Mouse (Mus musculus): ENCODE measurements around the gene Ccl25. TPM values are rescaled to one million over a fixed set of nuclear protein-coding genes. Genes with fewer than 3 reads are reported as not detected.

The Ccl25 gene
- polyA plus RNA-seq, 1 experiment = 3.3 TPM

GRCm38 (mm10) chr8:4314852-4315251, 10.2 kb upstream of the Ccl25 start:
- Histone ChIP-seq H3K9me3 (no peaks in the 10 kb centered on the region), H3K4me1 (peaks cover 96% of the 10 kb centered on the region), H3K36me3 (replicated peaks; ENCODE audit: low read length) (peaks cover 42% of the 10 kb centered on the region), H3K27me3 (replicated peaks) (no peaks in the 10 kb centered on the region), H3K4me3 (replicated peaks) (no peak overlapping the region)
- TF ChIP-seq GATA1 (IDR thresholded peaks at IDR 0.05; ENCODE audit: borderline replicate concordance, low read length) (no peak), FLI1 (IDR thresholded peaks at IDR 0.05; ENCODE audit: low read length) (no peak)

- no peaks in the 10 kb centered on the region for H3K27me3 ChIP-seq (replicated peaks)
- TF ChIP-seq FLI1 (IDR thresholded peaks at IDR 0.05; ENCODE audit: low read length) (no peak), GATA1 (IDR thresholded peaks at IDR 0.05; ENCODE audit: borderline replicate concordance, low read length) (no peak)
- peaks cover 51% of the 10 kb centered on the region for H3K36me3 ChIP-seq (replicated peaks; ENCODE audit: low read length)
- peaks cover 96% of the 10 kb centered on the region for H3K4me1 ChIP-seq
- peak overlapping the region; percentile 25 for H3K4me3 ChIP-seq (replicated peaks)
- H3K9me3 ChIP-seq = no peaks in the 10 kb centered on the region
Observed at GRCm38 (mm10) chr8:4318124-4318523, 6.9 kb upstream of the Ccl25 start.

DNA sequence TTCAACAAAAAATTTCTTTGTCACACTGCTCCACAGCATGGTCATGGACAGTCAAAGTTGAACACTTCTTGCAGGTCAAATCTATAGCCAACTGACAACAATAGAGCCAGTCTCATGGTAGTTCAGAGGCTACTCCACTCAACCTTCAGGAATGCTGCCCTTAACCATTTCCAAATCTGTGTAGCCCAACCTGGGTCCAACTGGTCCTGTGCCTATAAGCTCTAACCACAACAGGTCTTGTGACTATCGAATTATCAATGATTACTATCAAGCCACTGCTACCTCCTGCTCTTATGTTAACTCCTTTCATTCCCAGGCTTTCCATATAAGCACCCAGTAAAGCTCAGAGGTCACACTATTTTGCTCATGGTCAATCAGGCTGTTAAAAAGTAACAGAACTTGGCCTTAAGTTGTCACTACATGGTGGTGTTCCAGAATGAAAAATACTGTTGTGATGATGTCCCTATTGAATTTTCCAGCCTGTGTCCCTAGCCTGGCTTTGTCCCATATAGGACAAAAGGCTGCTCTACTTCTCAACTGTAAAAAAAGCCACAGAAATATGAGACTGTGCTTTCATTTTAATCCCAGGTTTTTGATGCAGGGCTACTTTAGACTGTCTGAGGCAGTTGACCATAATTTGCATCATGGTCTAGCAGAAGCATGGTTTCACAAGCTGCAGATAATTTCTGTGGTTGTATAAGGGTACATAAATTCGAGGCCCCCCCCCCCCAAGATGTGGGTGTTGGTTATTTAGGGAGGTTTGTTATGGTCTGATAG, 6.0 kb upstream of the Ccl25 start:
- Histone ChIP-seq H3K36me3 (replicated peaks; ENCODE audit: low read length) (peaks cover 51% of the 10 kb centered on the region), H3K27me3 (replicated peaks) (no peaks in the 10 kb centered on the region), H3K4me3 (replicated peaks) (peak overlapping the region; percentile 50), H3K9me3 (no peaks in the 10 kb centered on the region), H3K4me1 (peaks cover 96% of the 10 kb centered on the region)
- TF ChIP-seq GATA1 (IDR thresholded peaks at IDR 0.05; ENCODE audit: borderline replicate concordance, low read length) (no peak), FLI1 (IDR thresholded peaks at IDR 0.05; ENCODE audit: low read length) (no peak)

- Histone ChIP-seq H3K4me3 (replicated peaks) (no peak overlapping the region), H3K36me3 (replicated peaks; ENCODE audit: low read length) (peaks cover 51% of the 10 kb centered on the region), H3K27me3 (replicated peaks) (no peaks in the 10 kb centered on the region), H3K4me1 (peaks cover 92% of the 10 kb centered on the region), H3K9me3 (no peaks in the 10 kb centered on the region)
- TF ChIP-seq GATA1 (IDR thresholded peaks at IDR 0.05; ENCODE audit: borderline replicate concordance, low read length) (no peak), FLI1 (IDR thresholded peaks at IDR 0.05; ENCODE audit: low read length) (no peak)
Observed at GRCm38 (mm10) chr8:4319573-4319872, 5.5 kb upstream of the Ccl25 start.

- H3K36me3 ChIP-seq (replicated peaks; ENCODE audit: low read length) = peaks cover 51% of the 10 kb centered on the region
- H3K4me1 ChIP-seq = peaks cover 85% of the 10 kb centered on the region
- TF ChIP-seq FLI1 (IDR thresholded peaks at IDR 0.05; ENCODE audit: low read length) = no peak
- TF ChIP-seq GATA1 (IDR thresholded peaks at IDR 0.05; ENCODE audit: borderline replicate concordance, low read length) = no peak
Observed at GRCm38 (mm10) chr8:4320404-4320803, 4.6 kb upstream of the Ccl25 start.

DNA sequence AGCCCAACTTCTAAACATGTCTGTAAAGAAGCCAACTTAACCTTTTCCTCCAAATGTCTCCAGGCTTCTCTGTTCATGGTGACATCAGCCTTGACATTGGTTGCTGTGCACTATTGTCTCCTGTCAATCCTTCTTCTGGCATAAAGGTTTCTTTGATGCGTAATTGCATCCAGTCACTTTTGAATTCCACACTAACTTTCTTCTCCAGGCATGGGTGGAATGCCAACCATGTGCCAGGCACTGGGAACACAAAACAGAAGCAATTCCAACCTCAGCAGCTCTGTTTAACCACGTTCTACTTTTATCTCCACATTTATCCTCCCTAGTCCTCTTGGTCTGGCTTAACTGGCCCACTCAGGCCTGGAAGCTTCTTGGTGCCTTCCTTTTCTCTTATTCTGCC, 4.0 kb upstream of the Ccl25 start:
- H3K4me3 ChIP-seq (replicated peaks) = no peak overlapping the region
- H3K9me3 ChIP-seq = no peaks in the 10 kb centered on the region
- peaks cover 85% of the 10 kb centered on the region for H3K4me1 ChIP-seq
- H3K36me3 ChIP-seq (replicated peaks; ENCODE audit: low read length) = peaks cover 49% of the 10 kb centered on the region
- H3K27me3 ChIP-seq (replicated peaks) = no peaks in the 10 kb centered on the region
- TF ChIP-seq FLI1 (IDR thresholded peaks at IDR 0.05; ENCODE audit: low read length) = no peak
- TF ChIP-seq GATA1 (IDR thresholded peaks at IDR 0.05; ENCODE audit: borderline replicate concordance, low read length) = no peak

More at GRCm38 (mm10) chr8:4320404-4320803, 4.6 kb upstream of the Ccl25 start:
- Histone ChIP-seq H3K27me3 (replicated peaks) (no peaks in the 10 kb centered on the region), H3K9me3 (no peaks in the 10 kb centered on the region), H3K4me3 (replicated peaks) (peak overlapping the region; percentile 12)

GRCm38 (mm10) chr8:4322470-4322869, 2.5 kb upstream of the Ccl25 start:
- TF ChIP-seq GATA1 (IDR thresholded peaks at IDR 0.05; ENCODE audit: borderline replicate concordance, low read length) (no peak), FLI1 (IDR thresholded peaks at IDR 0.05; ENCODE audit: low read length) (no peak)
- peaks cover 52% of the 10 kb centered on the region for H3K36me3 ChIP-seq (replicated peaks; ENCODE audit: low read length)

GRCm38 (mm10) chr8:4323917-4324316, 1.1 kb upstream of the Ccl25 start:
- Histone ChIP-seq H3K4me1 (peaks cover 77% of the 10 kb centered on the region), H3K4me3 (replicated peaks) (peak overlapping the region; percentile 99), H3K27me3 (replicated peaks) (no peaks in the 10 kb centered on the region), H3K9me3 (no peaks in the 10 kb centered on the region), H3K36me3 (replicated peaks; ENCODE audit: low read length) (peaks cover 59% of the 10 kb centered on the region)
- TF ChIP-seq GATA1 (IDR thresholded peaks at IDR 0.05; ENCODE audit: borderline replicate concordance, low read length) (no peak), FLI1 (IDR thresholded peaks at IDR 0.05; ENCODE audit: low read length) (no peak)

More at GRCm38 (mm10) chr8:4322470-4322869, 2.5 kb upstream of the Ccl25 start:
- H3K9me3 ChIP-seq = no peaks in the 10 kb centered on the region
- peak overlapping the region; percentile 99 for H3K4me3 ChIP-seq (replicated peaks)
- H3K27me3 ChIP-seq (replicated peaks) = no peaks in the 10 kb centered on the region
- peaks cover 80% of the 10 kb centered on the region for H3K4me1 ChIP-seq

DNA sequence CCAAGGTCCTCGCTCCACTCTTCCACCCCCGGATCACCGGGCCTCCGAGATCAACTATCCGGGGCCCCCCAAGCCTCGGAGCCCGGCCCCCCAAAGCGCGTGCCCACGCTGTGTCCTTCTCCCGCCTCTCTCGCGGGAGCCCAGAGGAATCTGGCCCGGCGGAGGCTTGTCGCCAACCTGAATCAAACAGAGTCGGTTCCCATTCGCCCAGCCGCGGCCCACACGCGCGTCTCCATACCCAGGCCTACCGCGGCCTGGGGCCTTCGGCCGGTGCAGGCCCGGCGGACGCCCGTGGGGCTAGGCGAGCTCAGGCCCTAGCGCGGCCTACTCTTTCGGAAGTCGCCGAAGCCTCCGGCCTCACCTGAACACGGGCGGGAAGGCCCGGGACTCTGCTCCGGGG, 485 bp upstream of the Ccl25 start:
- Histone ChIP-seq H3K4me3 (replicated peaks) (peak overlapping the region; percentile 99), H3K36me3 (replicated peaks; ENCODE audit: low read length) (peaks cover 64% of the 10 kb centered on the region), H3K4me1 (peaks cover 76% of the 10 kb centered on the region), H3K9me3 (no peaks in the 10 kb centered on the region), H3K27me3 (replicated peaks) (no peaks in the 10 kb centered on the region)
- TF ChIP-seq FLI1 (IDR thresholded peaks at IDR 0.05; ENCODE audit: low read length) (no peak), GATA1 (IDR thresholded peaks at IDR 0.05; ENCODE audit: borderline replicate concordance, low read length) (no peak)

DNA sequence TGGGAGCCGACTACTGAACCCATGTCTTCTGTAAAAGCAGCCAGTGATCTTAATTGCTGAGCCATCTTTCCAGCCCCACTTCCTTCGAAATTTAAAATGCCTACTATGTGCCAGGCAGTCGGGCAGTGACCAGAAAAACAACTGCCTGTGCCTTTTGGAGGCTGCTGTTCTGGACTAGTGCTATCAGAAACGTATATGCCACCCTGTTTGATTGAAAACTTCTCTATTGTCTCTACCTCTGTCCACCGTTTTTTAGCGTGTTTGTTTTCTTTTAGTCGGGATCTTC, 684 bp downstream of the Ccl25 start:
- TF ChIP-seq FLI1 (IDR thresholded peaks at IDR 0.05; ENCODE audit: low read length) (no peak), GATA1 (IDR thresholded peaks at IDR 0.05; ENCODE audit: borderline replicate concordance, low read length) (no peak)
- Histone ChIP-seq H3K4me1 (peaks cover 68% of the 10 kb centered on the region), H3K4me3 (replicated peaks) (peak overlapping the region; percentile 99), H3K27me3 (replicated peaks) (no peaks in the 10 kb centered on the region), H3K36me3 (replicated peaks; ENCODE audit: low read length) (peaks cover 64% of the 10 kb centered on the region), H3K9me3 (no peaks in the 10 kb centered on the region)
